Mouse (Mus musculus) olfactory bulb, adult 2 months (tissue): Measurements from ENCODE around the gene Bnc2. TPM values are rescaled to one million over a fixed set of nuclear protein-coding genes. Genes with fewer than 3 reads are reported as not detected.
A peak's percentile ranks its signal among the peaks of the same experiment; 100 is the strongest.

Experiments used
- H3K27ac ChIP-seq: fragments of 200-500 bp; 2 replicates; pipeline ENCODE4 v1.5.1; 2012; ENCODE audit warnings: low read depth, low read length; ENCODE audit not compliant: insufficient read depth
- H3K4me1 ChIP-seq: fragments of 200-500 bp; 2 replicates; pipeline ENCODE4 v1.6.1; 2012; ENCODE audit warnings: low read length; ENCODE audit not compliant: control insufficient read depth, insufficient read depth
- H3K4me3 ChIP-seq: fragments of 200-500 bp; 2 replicates; pipeline ENCODE4 v1.5.1; 2012; ENCODE audit warnings: mild to moderate bottlenecking, low read depth, low read length, moderate library complexity; ENCODE audit not compliant: insufficient read depth
- CTCF ChIP-seq: fragments of 200-500 bp; IDR thresholded peaks from 2 replicates; pipeline ENCODE4 v1.5.1; 2012; ENCODE audit warnings: low read depth, mild to moderate bottlenecking, low read length, moderate library complexity; ENCODE audit not compliant: insufficient read depth
- POLR2A ChIP-seq: fragments of 200-500 bp; IDR thresholded peaks from 2 replicates; pipeline ENCODE4 v1.6.1; 2012; ENCODE audit warnings: mild to moderate bottlenecking, low read depth, low read length, moderate library complexity; ENCODE audit not compliant: insufficient read depth
- WGBS: fragments of 180-500 bp; shearing (Covaris S2); methylation state at CpG from one replicate; pipeline ENCODE4 v1.1.7; 2018; 5-methylcytosine and 5-hydroxymethylcytosine counted together
- polyA plus RNA-seq: library from polyadenylated mRNA; stranded (reverse); fragments of >200 nt; gene quantifications from 2 replicates; pipeline ENCODE4 v1.2.4, GENCODE M21; 2012; ENCODE audit warnings: low replicate concordance; ENCODE audit not compliant: missing spikeins, insufficient read depth, insufficient read length

Bnc2 gene
- polyA plus RNA-seq, 1 experiment = not detected

GRCm38 (mm10) chr4:84604461-84604860, 70.6 kb downstream of the Bnc2 start:
- no peak for TF ChIP-seq CTCF
- 95% methylated on average over 1 of the region's 1 CpGs for WGBS
- no peak overlapping the region for H3K4me3 ChIP-seq
- no peak overlapping the region for H3K27ac ChIP-seq
- no peaks in the 10 kb centered on the region for H3K4me1 ChIP-seq

- Histone ChIP-seq H3K4me3 (no peak overlapping the region), H3K27ac (no peak overlapping the region), H3K4me1 (no peaks in the 10 kb centered on the region)
- no peak for TF ChIP-seq POLR2A
- no peak for TF ChIP-seq CTCF
- WGBS = 82% methylated on average over 6 of the region's 6 CpGs
Measured at GRCm38 (mm10) chr4:84580260-84580952, 94.7 kb downstream of the Bnc2 start.

- WGBS = 89% methylated on average over 1 of the region's 1 CpGs
- Histone ChIP-seq H3K4me1 (no peaks in the 10 kb centered on the region), H3K4me3 (no peak overlapping the region), H3K27ac (no peak overlapping the region)
- TF ChIP-seq CTCF (no peak), POLR2A (no peak)
Measured at GRCm38 (mm10) chr4:84578296-84578695, 96.8 kb downstream of the Bnc2 start.

- Histone ChIP-seq H3K4me3 (no peak overlapping the region), H3K27ac (no peak overlapping the region), H3K4me1 (no peaks in the 10 kb centered on the region)
- TF ChIP-seq CTCF (no peak), POLR2A (no peak)
- 45% methylated on average over 8 of the region's 8 CpGs for WGBS
Measured at GRCm38 (mm10) chr4:84566123-84566522, 109.0 kb downstream of the Bnc2 start.

- Histone ChIP-seq H3K4me1 (no peaks in the 10 kb centered on the region), H3K4me3 (peak overlapping the region; percentile 65), H3K27ac (peak overlapping the region; percentile 44; the same call in 1 of the 2 replicates)
- under 1% methylated on average over 62 of the region's 62 CpGs for WGBS
- TF ChIP-seq CTCF = no peak
- no peak for TF ChIP-seq POLR2A
Measured at GRCm38 (mm10) chr4:84545204-84545871, 129.7 kb downstream of the Bnc2 start.

GRCm38 (mm10) chr4:84544646-84545045, 130.4 kb downstream of the Bnc2 start:
- Histone ChIP-seq H3K4me3 (no peak overlapping the region), H3K27ac (no peak overlapping the region), H3K4me1 (no peaks in the 10 kb centered on the region)

GRCm38 (mm10) chr4:84540531-84540930, 134.5 kb downstream of the Bnc2 start:
- WGBS = 86% methylated on average over 6 of the region's 6 CpGs
- Histone ChIP-seq H3K4me1 (no peaks in the 10 kb centered on the region), H3K27ac (no peak overlapping the region), H3K4me3 (no peak overlapping the region)
- no peak for TF ChIP-seq CTCF
- TF ChIP-seq POLR2A = no peak

More at GRCm38 (mm10) chr4:84544646-84545045, 130.4 kb downstream of the Bnc2 start:
- TF ChIP-seq POLR2A (no peak), CTCF (no peak)
- 80% methylated on average over 2 of the region's 2 CpGs for WGBS

GRCm38 (mm10) chr4:84539396-84539795, 135.7 kb downstream of the Bnc2 start:
- no peak overlapping the region for H3K4me3 ChIP-seq
- H3K27ac ChIP-seq = no peak overlapping the region
- H3K4me1 ChIP-seq = no peaks in the 10 kb centered on the region
- TF ChIP-seq CTCF (no peak), POLR2A (no peak)
- 86% methylated on average over 8 of the region's 8 CpGs for WGBS
